Mouse (Mus musculus) limb, embryonic 10.5 days (tissue): Measurements from ENCODE around the gene Asb17. TPM values are rescaled to one million over a fixed set of nuclear protein-coding genes. Genes with fewer than 3 reads are reported as not detected.

ENCODE experiments used
- DNase-seq: peaks from one replicate; pipeline ENCODE4 v3.0.0-alpha.2; 2017; ENCODE audit warnings: low spot score
- H3K27ac ChIP-seq: fragments of 300-500 bp; sonication (generic); 2 replicates; pipeline ENCODE4 v1.5.1; 2016; ENCODE audit warnings: mild to moderate bottlenecking
- H3K27me3 ChIP-seq: fragments of 300-500 bp; sonication (generic); 2 replicates; pipeline ENCODE4 v1.6.1; 2016; ENCODE audit warnings: low read depth, mild to moderate bottlenecking; ENCODE audit not compliant: poor library complexity, severe bottlenecking
- H3K36me3 ChIP-seq: fragments of 300-500 bp; sonication (generic); 2 replicates; pipeline ENCODE4 v1.6.1; 2016; ENCODE audit warnings: mild to moderate bottlenecking, moderate library complexity
- H3K4me1 ChIP-seq: fragments of 300-500 bp; sonication (generic); 2 replicates; pipeline ENCODE4 v1.6.1; 2016
- H3K4me3 ChIP-seq: fragments of 300-500 bp; sonication (generic); 2 replicates; pipeline ENCODE4 v1.5.1; 2016; ENCODE audit warnings: mild to moderate bottlenecking, moderate library complexity
- H3K9me3 ChIP-seq: fragments of 300-500 bp; sonication (generic); replicated peaks from 2 replicates; pipeline ENCODE4 v1.6.1; 2016; ENCODE audit warnings: mild to moderate bottlenecking
- WGBS: fragments of 180-500 bp; shearing (Covaris S2); methylation state at CpG from one replicate; pipeline ENCODE4 v1.1.7; 2016; 5-methylcytosine and 5-hydroxymethylcytosine counted together
- polyA plus RNA-seq: library from polyadenylated mRNA; unstranded; fragments of >200 nt; fragmentation: Nextera tagmentation; extraction: Ambion mirVana; gene quantifications from 2 replicates; pipeline ENCODE4 v1.2.1, GENCODE M21; 2016

Gene Asb17
- 0.31 and 0.33 TPM in 2 replicates for polyA plus RNA-seq

DNA sequence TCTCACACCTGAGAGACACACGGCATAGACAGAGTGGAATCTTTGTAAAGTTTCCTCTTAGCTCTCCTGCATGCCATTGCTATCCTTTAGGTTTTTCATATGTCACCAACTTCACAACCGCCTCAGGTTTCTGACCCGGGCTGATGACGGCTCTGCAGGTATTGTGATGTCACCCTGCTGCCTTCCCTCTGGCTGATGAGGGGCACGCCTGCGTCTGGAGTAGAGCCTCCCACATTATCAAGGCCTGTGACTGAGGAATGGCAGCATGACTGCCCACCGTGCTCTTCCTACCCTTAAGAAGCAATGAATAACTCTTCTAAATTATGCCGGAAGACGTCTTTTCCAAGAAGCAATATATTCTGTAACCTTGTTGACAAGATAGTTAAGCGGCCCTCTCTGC is at the start of gene Asb17:
Gene Asb17, plus strand, starts transcription at position 180 of the 400 bp plus-strand sequence.
- WGBS = 88% methylated on average over 10 of the region's 10 CpGs
- no peak for DNase-seq
- H3K4me3 ChIP-seq = no peak within 1 kb of the TSS
- no peaks in the 10 kb centered on the region for H3K9me3 ChIP-seq
- no peak within 1 kb of the TSS for H3K27ac ChIP-seq
- H3K36me3 ChIP-seq = no peaks in the 10 kb centered on the region
- H3K4me1 ChIP-seq = no peaks in the 10 kb centered on the region
- no peaks in the 10 kb centered on the region for H3K27me3 ChIP-seq

GRCm38 (mm10) chr3:153797574-153797973 is 46.4 kb upstream of the Asb17 start:
- no peak for DNase-seq
- WGBS = 67% methylated on average over 7 of the region's 7 CpGs

GRCm38 (mm10) chr3:153799603-153800002 is 44.4 kb upstream of the Asb17 start:
- Histone ChIP-seq H3K27ac (no peak overlapping the region), H3K36me3 (no peaks in the 10 kb centered on the region), H3K9me3 (no peaks in the 10 kb centered on the region), H3K4me3 (no peak overlapping the region), H3K4me1 (0 out of 2 replicates have a peak, but pooled peaks cover 4% of the 10 kb centered on the region), H3K27me3 (no peaks in the 10 kb centered on the region)
- DNase-seq = no peak
- 96% methylated on average over 11 of the region's 11 CpGs for WGBS

More at GRCm38 (mm10) chr3:153797574-153797973, 46.4 kb upstream of the Asb17 start:
- Histone ChIP-seq H3K27me3 (no peaks in the 10 kb centered on the region), H3K9me3 (no peaks in the 10 kb centered on the region), H3K4me3 (no peak overlapping the region), H3K27ac (no peak overlapping the region), H3K4me1 (peaks cover 4% of the 10 kb centered on the region; the same call in 1 of the 2 replicates), H3K36me3 (no peaks in the 10 kb centered on the region)

GRCm38 (mm10) chr3:153800690-153801089 is 43.3 kb upstream of the Asb17 start:
- Histone ChIP-seq H3K4me3 (no peak overlapping the region), H3K27me3 (no peaks in the 10 kb centered on the region), H3K36me3 (no peaks in the 10 kb centered on the region), H3K9me3 (no peaks in the 10 kb centered on the region), H3K4me1 (0 out of 2 replicates have a peak, but pooled peaks cover 4% of the 10 kb centered on the region), H3K27ac (no peak overlapping the region)
- 82% methylated on average over 5 of the region's 5 CpGs for WGBS
- no peak for DNase-seq

GRCm38 (mm10) chr3:153801541-153801940 is 42.5 kb upstream of the Asb17 start:
- no peaks in the 10 kb centered on the region for H3K9me3 ChIP-seq
- H3K27me3 ChIP-seq = no peaks in the 10 kb centered on the region
- no peak for DNase-seq
- no peak overlapping the region for H3K4me3 ChIP-seq
- peaks cover 11% of the 10 kb centered on the region for H3K4me1 ChIP-seq
- no peak overlapping the region for H3K27ac ChIP-seq
- no peaks in the 10 kb centered on the region for H3K36me3 ChIP-seq
- whole genome bisulfite sequencing = 82% methylated on average over 6 of the region's 6 CpGs

DNA sequence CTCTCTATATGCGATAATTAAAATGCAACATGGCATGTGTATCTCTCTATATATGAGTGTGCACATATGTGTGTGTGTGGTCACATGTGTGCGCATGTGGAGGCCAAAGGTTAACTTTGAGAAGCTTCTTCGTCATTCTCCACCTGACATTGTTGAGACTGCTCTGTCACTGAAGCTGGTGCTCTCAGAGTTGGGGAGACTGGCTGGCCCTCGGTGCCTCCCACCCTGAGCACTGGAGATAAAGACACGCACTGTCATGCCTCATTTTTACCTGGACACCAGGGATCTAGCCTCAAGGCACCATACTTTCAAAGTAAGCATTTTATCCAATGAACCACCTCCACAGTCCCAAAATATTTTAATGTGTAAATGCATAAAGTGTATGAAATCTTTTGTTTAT is 41.4 kb upstream of the Asb17 start:
- Histone ChIP-seq H3K4me1 (peaks cover 14% of the 10 kb centered on the region), H3K27me3 (no peaks in the 10 kb centered on the region), H3K4me3 (no peak overlapping the region), H3K9me3 (no peaks in the 10 kb centered on the region), H3K36me3 (no peaks in the 10 kb centered on the region), H3K27ac (0 out of 2 replicates have a peak overlapping the region, but pooled peaks have one; percentile 3)
- WGBS = 90% methylated on average over 5 of the region's 5 CpGs
- no peak for DNase-seq

DNA sequence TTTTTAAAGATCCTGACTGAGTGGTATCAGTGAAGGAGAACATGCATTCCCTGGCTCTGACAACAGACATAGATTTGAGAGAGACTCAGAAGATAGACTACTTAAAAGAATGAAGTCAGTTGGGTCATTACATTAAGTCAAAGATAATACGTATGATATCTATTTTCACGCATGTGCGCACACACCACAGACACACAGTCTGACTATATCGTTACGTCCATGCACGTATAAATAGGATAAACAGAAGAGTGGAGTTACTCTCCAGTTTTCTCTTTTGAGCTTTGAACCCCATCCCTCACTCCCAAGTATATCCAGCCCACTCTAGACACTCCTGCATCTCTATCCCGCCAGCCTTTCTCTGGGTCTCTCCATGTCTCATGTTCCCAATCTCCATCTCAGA is 40.0 kb upstream of the Asb17 start:
- Histone ChIP-seq H3K4me3 (no peak overlapping the region), H3K9me3 (no peaks in the 10 kb centered on the region), H3K27ac (no peak overlapping the region), H3K4me1 (peaks cover 20% of the 10 kb centered on the region), H3K27me3 (no peaks in the 10 kb centered on the region), H3K36me3 (no peaks in the 10 kb centered on the region)
- no peak for DNase-seq
- 95% methylated on average over 7 of the region's 7 CpGs for WGBS

GRCm38 (mm10) chr3:153806077-153806772 is 37.8 kb upstream of the Asb17 start:
- peak overlapping the region; percentile 68 for H3K27ac ChIP-seq
- no peaks in the 10 kb centered on the region for H3K27me3 ChIP-seq
- H3K9me3 ChIP-seq = no peaks in the 10 kb centered on the region
- DNase-seq = peak; percentile 98
- H3K4me1 ChIP-seq = peaks cover 35% of the 10 kb centered on the region
- no peaks in the 10 kb centered on the region for H3K36me3 ChIP-seq
- 41% methylated on average over 14 of the region's 14 CpGs for WGBS
- H3K4me3 ChIP-seq = no peak overlapping the region

DNA sequence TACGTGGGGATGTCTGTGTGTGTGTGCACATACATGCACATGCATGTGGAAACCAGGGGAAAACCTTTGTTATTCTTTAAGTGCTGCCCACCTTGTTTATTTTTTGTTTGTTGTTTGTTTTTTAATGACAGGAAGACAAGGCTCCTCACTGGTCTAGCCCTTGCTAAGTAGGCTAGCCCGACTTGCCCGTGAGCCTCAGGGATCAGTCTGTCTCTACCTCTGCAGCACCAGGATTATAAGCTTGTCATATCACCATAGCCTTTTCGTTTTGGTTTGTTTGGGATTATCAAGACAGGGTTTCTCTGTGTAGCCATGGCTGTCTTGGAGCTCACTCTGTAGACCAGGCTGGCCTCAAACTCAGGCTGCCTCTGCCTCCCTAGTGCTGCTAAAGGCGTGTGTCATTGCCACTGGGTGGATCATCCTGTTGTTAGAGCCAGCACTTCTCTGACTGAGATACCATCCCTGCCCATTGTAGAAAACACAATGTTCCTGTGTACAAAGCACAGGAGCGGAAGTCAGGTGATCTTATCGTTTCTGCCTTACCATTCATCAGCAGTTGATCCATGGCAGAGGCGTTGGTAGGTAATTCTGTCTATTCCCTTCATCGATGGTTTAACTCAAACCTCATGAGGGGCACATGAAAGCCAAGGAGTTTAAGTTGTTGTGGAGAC is 37.1 kb upstream of the Asb17 start:
- H3K27me3 ChIP-seq = no peaks in the 10 kb centered on the region

GRCm38 (mm10) chr3:153807444-153808149 is 36.4 kb upstream of the Asb17 start:
- Histone ChIP-seq H3K36me3 (no peaks in the 10 kb centered on the region), H3K4me3 (no peak overlapping the region), H3K27me3 (no peaks in the 10 kb centered on the region), H3K4me1 (peaks cover 35% of the 10 kb centered on the region), H3K9me3 (no peaks in the 10 kb centered on the region), H3K27ac (peak overlapping the region; percentile 67)
- WGBS = 90% methylated on average over 9 of the region's 9 CpGs
- no peak for DNase-seq

More for the DNA sequence above, 37.1 kb upstream of the Asb17 start:
- Histone ChIP-seq H3K36me3 (no peaks in the 10 kb centered on the region), H3K27ac (peak overlapping the region; percentile 68; the same call in 1 of the 2 replicates), H3K4me3 (no peak overlapping the region), H3K9me3 (no peaks in the 10 kb centered on the region), H3K4me1 (peaks cover 35% of the 10 kb centered on the region)
- no peak for DNase-seq
- 90% methylated on average over 9 of the region's 9 CpGs for WGBS

DNA sequence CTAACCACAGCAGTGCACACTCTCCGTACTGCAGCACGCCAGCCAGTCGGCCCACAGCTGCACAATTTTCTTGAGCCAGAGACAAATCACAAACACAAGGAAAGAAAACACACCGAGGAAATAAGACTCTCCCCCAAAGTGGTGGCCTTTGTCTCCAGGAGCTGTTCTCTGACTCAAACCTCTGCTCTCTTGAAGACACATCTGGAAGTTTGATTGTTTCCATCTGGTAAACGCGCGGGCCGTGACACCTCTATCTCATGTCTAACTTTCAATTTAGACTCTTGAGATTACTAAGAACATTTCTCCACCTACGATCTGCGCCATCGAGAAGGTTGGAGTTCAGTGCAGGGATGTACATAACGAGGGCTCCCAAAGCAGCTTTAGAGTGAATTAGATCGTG is 35.6 kb upstream of the Asb17 start:
- peak; percentile 46 for DNase-seq
- H3K27me3 ChIP-seq = no peaks in the 10 kb centered on the region
- no peak overlapping the region for H3K4me3 ChIP-seq
- H3K27ac ChIP-seq = peak overlapping the region; percentile 67
- peaks cover 35% of the 10 kb centered on the region for H3K4me1 ChIP-seq
- H3K9me3 ChIP-seq = no peaks in the 10 kb centered on the region
- no peaks in the 10 kb centered on the region for H3K36me3 ChIP-seq
- 51% methylated on average over 13 of the region's 13 CpGs for WGBS

DNA sequence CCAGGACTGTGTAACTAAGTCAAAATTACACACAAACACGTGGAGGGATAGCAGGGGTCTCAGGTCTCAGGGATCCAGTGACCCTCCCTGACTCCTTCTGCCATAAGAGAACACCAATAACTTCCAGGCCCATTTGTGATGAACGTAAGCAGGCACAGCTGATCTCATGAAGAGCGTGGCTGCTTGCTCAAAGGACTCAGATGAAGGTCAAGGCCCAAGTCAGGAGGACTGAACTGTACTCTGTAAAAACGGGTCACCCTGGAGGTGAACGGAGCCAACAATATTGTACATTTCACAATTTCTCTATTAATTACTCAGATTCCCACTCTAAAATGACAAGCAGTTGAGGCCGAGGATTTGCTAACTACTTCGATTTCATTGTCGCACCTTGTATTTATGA is 30.0 kb upstream of the Asb17 start:
- 93% methylated on average over 8 of the region's 8 CpGs for whole genome bisulfite sequencing
- H3K27me3 ChIP-seq = no peaks in the 10 kb centered on the region
- H3K36me3 ChIP-seq = no peaks in the 10 kb centered on the region

More for the DNA sequence above, 30.0 kb upstream of the Asb17 start:
- Histone ChIP-seq H3K4me3 (no peak overlapping the region), H3K27ac (no peak overlapping the region), H3K9me3 (no peaks in the 10 kb centered on the region), H3K4me1 (peaks cover 14% of the 10 kb centered on the region; the same call in 1 of the 2 replicates)
- DNase-seq = no peak
